8 mouse cellular contexts compared by ENCODE assay signal in the genomic region with DNA sequence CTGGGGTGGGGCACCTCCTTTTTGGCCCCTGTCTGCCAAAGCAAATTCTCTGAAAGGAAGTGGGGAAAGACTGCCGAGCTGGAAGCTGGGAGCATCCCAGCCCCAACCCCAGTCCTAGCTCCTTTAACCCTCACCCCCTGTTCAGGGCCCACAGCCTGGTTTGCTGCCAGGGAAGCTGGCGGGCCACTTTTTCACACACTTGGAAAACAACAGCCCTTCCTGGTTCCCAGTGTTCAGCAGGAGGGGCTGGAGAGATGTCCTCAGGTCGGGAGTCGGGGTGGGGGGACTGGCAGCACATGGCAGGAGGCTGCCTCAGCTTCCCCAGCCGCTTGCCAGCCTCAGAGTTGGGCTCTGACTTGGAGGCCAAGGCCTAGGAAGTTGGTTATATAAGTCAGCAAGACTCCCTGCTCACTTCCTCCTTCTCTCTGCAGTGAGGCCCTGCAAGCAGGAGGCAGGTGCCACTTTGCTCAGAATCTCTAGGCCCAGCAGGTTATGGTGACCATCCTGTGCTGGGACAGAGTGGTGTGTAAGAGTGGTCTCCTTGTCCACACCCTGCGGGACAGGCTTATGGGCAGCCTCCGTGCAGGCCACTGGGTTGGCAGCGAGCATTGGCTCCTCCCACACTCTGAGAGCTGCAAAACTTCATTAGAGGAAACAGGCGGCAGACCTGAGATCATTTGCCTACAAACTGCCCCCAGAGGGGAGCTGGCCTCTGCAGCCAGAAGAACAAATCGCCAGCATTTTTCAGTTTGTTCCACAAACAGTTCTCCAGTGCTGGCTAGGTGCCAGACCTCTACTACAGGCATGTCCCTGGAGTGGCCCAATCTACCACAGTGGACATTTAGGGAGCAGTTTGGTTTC. TPM values are rescaled to one million over a fixed set of nuclear protein-coding genes. Genes with fewer than 3 reads are reported as not detected.
DNase-seq lines count a peak whose midpoint lies in the region; ATAC-seq and TF ChIP-seq lines count a peak whose summit lies in the region.

No protein-coding gene starts in this region.

- H3K4me1 ChIP-seq in liver, adult 2 months (ENCODE audit: control insufficient read depth, insufficient read depth, low read length), result peaks cover 13% of the 10 kb centered on the region

- WGBS in liver, adult 2 months, result 36% methylated on average over 10 of the region's 10 CpGs

- H3K27me3 ChIP-seq in liver, adult 2 months (ENCODE audit: control insufficient read depth, insufficient read depth, low read length), result no peaks in the 10 kb centered on the region

- no peaks in the 10 kb centered on the region for H3K36me3 ChIP-seq in liver, adult 2 months (ENCODE audit: control insufficient read depth, insufficient read depth, low read length)

- H3K27ac ChIP-seq in liver, adult 2 months (replicated peaks; ENCODE audit: insufficient read depth, low read depth, low read length), result peak overlapping the region; percentile 53

- peaks cover 3% of the 10 kb centered on the region; the same call in 1 of the 2 replicates for H3K79me2 ChIP-seq in liver, adult 2 months (ENCODE audit: control insufficient read depth, insufficient read depth, low read length)

- peak; percentile 51 for ATAC-seq in monocyte, adult 5-6 weeks (replicated peaks; ENCODE audit: insufficient number of reproducible peaks, low FRiP score, low TSS enrichment, poor library complexity, severe bottlenecking)

- TF ChIP-seq POLR2A in liver, adult 2 months (IDR thresholded peaks at IDR 0.05; ENCODE audit: extremely low read depth, insufficient read depth, low read length), result no peak

- H3K4me3 ChIP-seq in liver, adult 2 months (ENCODE audit: insufficient read depth, low read depth, low read length), result no peak overlapping the region

- peak; percentile 72 for DNase-seq in ovary, adult 18-20 months (ENCODE audit: low spot score)
- no peak for DNase-seq in ovary, postnatal 10 days (ENCODE audit: low spot score)
- DNase-seq in cerebellum, adult 9-11 months, result peak; percentile 52
- DNase-seq in gastrocnemius, postnatal 25 days, result peak; percentile 74
- peak; percentile 59 for DNase-seq in induced T-regulatory cell, adult 2 months (ENCODE audit: low read depth)
- peak; percentile 31 for DNase-seq in liver, adult 2 months (ENCODE audit: extremely low read depth, low read depth, low spot score)
- peak; percentile 33 to 40 for DNase-seq in thymus, postnatal 10 days (ENCODE audit: low spot score in 2 of 2)

- TF ChIP-seq CTCF in liver, adult 2 months (IDR thresholded peaks at IDR 0.05; ENCODE audit: low read depth, low read length), result no peak

- no peak overlapping the region; the same call in 1 of the 2 replicates for H3K9ac ChIP-seq in liver, adult 2 months (ENCODE audit: low read depth, low read length)

RNA-seq across cellular contexts. Expression of a gene that starts 10.8 kb away (rescaled TPM):
- total RNA-seq in gastrocnemius, postnatal 25 days (2021), result 10 to 100 TPM; 12.4 to 15.6 TPM
- 6.5 and 9.5 TPM in 2 replicates for total RNA-seq in liver, adult 2 months (2014; rRNA removed)
- polyA plus RNA-seq in liver, adult 2 months (2012; rRNA removed), result 5.3 and 6.2 TPM in 2 replicates
- 70.1 to 101 TPM (median 79.0 TPM) in 3 replicates for total RNA-seq in monocyte, adult 5-6 weeks (2017)
